Mouse (Mus musculus): ENCODE measurements around the gene Calcoco2.

GRCm38 (mm10) chr11:96119401-96119800 lies 7.6 kb upstream of the Calcoco2 start:
- TF ChIP-seq CTCF (IDR thresholded peaks at IDR 0.05; ENCODE audit: low read depth) (no peak), EP300 (optimal IDR thresholded peaks at IDR 0.05) (no peak)
